Mouse (Mus musculus): Measurements from ENCODE around the gene Wdr61.

Wdr61 gene

DNA sequence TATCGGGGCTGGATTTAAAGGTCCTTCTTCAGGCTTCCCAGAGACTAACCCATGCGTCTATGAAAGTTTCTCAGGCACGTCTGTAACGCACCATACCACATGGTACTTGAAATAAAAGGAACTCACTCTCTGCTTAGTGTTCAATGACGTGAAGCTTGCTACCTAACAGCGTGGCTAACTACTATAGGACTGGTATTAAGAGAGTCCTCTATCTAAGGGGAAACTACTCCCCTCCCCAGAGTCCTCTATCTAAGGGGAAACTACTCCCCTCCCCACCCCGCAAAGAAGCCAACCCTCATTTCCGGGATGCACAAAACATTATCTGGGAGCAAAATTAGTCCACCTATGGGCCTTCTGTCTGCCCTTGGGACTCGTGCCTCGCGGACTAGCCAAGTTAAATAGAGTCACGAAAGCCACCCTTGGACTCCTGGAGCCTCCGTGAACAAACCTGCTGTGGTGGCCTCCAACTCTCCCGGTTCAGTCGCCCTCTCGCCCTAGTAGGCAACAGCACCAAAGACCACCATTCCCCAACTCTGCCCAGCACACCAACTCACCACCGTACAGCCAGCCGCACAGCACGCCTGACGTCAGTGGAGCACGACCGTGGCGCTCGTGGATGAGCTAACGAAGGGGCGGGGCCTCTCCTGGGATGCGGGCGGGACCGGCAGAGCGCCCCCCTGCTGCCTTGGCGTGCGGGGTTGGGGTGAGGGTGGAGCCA is at the start of gene Wdr61:
Gene Wdr61, minus strand, starts transcription at position 599 of the 718 bp plus-strand sequence.
- DNase-seq (ENCODE audit: low spot score in 2 of 2) = peak; percentile 97 to 98

DNA sequence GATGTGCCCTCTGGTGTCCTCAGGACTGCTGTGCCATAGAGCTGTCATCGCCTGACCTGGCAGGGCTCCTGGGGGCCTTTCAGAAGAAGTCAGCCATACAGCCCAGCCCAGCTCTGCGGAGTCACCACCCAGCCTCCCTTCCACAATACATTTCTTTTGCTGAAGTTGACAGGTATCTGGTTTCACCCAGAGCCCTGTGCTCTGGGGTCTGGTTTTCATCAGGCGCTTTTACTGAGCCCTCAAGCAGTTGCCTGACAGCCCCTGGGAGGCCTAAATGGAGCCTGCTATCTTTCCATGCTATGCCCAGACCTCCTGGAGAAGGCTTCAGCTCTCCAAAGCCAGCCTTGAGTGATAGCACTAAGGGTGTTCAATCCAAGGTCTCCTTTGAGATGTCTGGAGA is 49.7 kb upstream of the Wdr61 start:
- DNase-seq (ENCODE audit: low spot score in 2 of 2) = no peak

DNA sequence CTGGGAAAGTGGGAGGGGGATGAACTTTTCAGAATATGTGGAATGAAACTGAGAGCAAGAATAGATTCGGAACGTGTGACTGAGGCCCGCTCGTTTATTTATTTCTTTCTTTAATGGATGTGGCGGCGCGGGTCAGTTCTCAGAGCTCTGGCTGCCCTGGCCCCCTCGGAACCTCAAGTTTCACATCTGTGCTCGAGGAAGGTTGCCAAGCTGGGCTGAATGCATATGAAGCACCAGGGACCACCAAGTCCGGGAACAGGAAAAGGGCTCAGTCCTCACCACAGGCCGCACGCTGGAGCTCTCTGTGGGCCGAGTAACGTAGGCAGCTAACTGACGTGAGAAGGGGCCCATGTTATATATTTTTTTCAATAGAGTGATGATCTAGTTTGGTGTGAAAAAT is 48.2 kb upstream of the Wdr61 start:
- DNase-seq (ENCODE audit: low spot score in 2 of 2) = no peak

DNA sequence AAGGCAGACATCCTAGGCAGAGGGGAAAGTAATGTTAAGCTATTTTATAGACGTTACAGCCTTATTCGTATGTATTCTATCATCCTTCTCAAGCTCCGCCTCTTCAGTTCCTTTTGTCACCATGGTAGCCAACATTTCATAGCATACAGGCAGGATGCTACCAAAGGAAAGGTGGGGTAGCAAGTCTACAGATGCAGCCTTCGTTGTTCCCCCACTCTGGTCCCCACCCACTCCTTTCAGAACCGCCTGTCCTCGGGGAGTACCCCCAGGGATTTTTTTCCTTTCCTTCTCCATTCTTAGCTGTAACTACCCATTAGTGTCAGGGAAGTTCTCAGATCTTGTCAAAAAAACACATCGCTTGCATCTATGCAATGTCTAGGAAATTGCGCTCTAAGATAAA is 45.0 kb upstream of the Wdr61 start:
- no peak for DNase-seq (ENCODE audit: low spot score in 2 of 2)

DNA sequence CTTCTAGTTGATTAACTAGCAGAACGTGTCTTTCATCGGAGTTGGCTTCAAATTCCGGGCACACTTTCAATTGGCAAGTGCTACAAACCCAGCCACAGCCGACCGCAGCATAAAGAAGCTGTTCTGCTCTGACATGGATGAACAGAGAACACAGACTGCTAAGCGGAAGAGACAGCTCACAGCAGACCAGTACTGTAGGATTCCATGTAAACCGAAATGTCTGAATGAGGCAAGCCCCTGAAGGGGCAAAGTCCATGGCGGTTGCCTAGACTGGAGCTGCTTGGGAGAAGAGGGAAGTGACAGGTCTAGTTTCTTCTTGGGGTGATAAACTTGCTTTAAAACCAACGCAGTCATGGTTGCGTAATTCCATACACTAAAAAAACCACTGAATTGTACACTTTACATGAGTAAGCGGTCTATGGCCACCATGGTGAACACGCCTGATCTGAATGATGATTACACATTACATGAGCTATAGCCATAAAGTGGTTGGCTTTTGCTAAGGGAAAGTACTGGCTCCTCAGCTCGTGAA is 42.2 kb upstream of the Wdr61 start:
- DNase-seq (ENCODE audit: low spot score in 2 of 2) = no peak

DNA sequence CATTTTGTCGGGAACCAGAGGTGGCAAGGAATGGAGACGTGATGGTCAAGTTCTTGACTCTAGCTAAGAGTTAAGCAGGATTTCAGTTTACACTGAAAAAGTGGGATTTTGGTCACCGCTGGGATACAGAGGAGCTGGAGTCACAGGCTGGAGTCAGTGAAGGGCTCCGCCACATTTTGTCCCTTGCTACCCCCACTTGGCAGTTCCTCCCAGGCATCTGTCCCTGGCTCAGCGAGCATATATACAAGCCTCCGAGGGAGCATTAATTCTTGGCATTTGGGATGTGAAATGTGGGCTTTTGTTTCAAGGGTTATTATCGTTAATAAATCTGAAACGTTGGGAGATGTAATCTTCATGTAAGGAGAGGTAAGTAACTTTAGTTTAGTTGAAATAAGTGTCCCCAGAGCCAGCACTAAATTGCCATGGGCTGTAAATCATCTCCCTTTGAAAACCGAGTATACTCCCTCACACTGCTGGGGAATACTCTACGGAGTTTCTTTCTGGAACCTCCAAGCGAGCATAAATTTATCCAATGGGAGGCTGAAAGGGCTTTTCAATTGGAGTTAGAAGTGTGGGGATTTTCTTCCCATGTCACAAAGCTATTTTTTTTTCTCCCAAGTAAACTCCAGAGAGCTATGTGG is 35.9 kb upstream of the Wdr61 start:
- no peak for DNase-seq (ENCODE audit: low spot score in 2 of 2)

DNA sequence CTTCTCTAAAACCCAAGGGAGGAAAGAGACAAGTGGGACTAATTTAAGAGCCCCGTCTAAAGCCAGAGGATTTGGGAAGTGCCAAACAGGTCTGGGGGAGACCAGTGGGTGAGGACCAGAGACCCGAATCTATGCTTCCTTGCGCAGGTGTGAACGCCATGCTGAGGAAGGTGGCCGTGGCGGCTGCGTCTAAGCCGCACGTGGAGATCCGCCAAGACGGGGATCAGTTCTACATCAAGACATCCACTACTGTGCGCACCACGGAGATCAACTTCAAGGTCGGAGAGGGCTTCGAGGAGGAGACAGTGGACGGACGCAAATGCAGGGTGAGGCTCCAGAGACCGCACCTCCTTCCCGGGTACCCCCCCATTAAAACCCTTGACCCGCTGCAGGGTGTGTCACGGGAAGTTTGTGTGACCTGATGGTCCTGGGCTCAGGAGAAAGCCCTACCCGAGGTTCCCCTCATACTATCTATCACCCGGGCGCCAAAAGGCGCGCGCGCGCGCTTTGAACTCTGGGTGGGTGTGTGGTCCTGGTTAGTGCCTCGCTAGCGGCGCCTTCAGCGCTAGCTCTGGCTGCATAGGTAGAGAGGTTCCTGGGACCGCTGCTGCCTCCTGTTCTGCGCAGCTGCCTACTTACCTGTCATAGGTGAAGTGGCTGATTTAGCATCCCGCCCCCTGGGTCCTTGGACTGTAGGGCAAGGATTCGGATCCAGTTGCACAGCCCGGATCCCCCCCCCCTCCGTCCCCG is 31.2 kb upstream of the Wdr61 start:
- no peak for DNase-seq (ENCODE audit: low spot score in 2 of 2)

DNA sequence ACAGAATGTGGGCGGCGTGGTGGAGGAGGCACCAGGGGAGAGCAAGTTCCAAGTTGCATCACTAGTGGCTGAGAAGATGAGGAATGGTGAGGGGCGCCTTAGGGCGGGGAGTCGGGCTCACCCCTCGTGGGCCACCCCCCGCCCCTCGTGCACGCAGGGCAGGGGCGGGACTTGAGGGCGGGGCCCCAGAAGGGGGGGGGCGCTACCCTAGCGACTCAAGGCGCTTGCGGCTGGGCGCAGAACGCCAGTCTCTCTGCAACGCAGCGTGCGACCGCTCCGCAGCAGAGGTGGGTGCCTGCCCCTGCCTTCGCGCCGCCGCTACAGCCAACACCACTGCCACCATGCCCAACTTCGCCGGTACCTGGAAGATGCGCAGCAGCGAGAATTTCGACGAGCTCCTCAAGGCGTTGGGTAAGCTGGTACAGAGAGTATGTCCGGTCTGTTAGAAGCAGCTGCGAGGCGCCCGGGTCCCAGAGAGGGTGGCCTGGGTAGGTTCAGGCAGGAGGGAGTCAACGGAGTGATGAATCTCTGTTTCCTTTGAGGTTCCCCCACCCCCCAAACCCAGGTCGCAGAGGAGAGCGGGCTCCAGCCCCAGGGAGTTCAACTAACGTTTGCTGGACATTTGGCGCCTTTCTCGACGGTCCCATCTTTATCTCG is 30.4 kb upstream of the Wdr61 start, which contains the start of gene Crabp1:
Gene Crabp1, plus strand, starts transcription at position 188 of the 657 bp plus-strand sequence.
- DNase-seq (ENCODE audit: low spot score in 2 of 2) = peak; percentile 5

DNA sequence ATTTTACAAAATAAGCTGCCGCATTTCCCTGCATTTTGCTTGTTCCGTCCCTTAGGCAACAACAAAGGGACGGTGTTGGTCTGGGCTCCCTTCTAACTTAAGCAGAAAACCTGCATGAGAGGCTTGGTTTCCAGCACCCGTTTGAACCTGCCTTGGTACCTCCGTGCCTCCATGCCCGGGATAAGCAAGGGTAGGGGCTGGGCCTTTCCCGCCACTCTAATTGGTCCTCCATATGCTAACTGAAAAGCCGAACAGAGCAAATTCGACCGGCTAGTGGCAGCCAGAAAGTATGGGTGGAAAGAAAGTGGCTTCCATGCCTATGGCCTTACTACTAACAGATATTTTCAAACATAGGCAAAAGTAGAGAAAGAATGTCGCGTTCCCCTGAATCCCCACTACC is 29.8 kb upstream of the Wdr61 start:
- no peak for DNase-seq (ENCODE audit: low spot score in 2 of 2)

DNA sequence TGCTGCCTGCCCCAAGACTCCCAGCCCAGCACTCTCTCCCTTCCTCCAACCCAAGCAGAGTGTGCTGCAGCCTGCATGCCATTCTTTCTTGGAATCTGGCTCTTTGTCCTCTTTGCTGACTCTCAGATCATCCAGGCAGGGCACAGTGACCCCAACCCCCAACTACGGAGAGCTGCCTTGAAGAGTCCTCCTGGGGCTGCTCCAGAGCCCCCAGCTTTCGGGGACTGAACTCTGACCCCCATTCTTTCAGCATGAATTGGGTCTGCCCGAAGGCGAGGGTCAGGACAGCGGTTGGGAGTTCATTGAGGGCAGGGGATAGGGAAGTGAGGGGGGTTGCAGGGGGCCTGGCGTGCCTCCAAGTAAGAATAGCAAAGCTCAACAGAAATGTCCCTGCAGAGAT is 25.3 kb upstream of the Wdr61 start:
- DNase-seq (ENCODE audit: low spot score in 2 of 2) = no peak

DNA sequence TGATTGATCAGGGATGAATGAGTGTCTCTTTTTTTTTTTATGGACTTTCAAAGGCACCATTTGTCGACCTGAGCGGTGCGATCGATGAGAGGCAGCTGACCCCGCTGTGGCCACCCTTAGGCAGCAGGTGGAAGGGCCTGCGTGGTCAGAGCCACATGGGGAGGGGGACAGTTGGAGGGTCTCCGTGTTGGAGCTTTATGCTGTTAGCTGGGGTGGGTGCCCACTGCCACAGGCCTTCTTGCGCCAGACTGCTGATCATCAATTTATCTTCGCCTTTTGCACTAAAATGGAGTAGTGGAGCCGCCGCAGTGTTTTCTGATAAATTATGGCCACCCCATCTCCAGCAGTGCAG is 18.6 kb upstream of the Wdr61 start:
- no peak for DNase-seq (ENCODE audit: low spot score in 2 of 2)

DNA sequence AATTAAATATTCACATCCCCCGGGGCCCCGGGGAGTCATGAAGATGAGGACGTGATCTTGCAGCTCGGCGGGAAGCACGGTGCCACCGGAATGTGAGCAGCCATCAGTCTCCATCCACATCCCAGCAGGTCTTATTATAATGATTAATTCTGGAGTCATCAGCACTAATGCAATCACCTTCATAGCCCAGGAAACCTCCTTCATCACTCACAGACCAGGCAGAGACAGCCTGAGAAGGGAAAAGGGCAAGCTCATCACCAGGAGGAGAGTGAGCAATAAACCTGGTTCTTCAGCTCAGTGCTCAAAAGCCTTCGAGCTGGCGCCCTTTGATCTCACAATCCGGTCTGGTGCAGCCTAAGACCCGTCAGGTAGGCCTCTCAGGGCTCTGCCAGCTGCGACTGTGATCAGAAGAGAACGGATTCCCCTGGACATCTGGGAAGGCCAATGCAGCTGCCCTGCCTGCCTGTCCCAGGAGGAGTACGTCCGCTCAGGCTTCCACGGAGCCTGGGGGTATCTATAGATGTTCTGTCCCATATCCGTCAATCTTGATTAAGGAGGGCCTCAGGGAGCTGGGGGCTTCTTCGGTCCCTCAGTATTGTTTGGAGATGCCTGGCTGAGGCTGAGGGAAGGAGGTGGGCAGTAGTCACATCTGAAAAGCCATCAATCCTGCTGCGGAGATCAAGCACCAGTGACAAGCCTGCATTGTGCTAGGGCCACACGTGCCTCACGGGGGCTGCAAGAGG is 18.1 kb upstream of the Wdr61 start:
- DNase-seq (ENCODE audit: low spot score in 2 of 2) = no peak

DNA sequence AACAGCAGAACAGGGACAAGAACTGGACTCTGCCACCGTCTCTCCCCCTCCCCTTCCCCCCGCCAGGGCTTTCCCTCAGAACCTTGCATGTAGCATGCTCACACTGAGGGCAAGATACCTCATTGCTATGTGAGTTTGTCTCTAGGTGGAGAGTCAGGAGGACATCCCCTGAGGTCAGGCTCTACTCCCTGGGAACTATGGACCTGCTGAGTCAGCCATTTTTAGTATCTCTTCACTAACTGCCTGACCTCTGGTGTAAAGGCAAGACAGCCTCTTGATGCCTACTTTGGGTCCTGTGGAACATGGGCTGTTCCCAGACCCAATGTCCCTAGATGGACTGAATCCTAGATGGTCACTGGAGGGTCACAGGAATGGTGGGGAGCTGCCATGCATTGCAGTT is 17.4 kb upstream of the Wdr61 start:
- no peak for DNase-seq (ENCODE audit: low spot score in 2 of 2)

DNA sequence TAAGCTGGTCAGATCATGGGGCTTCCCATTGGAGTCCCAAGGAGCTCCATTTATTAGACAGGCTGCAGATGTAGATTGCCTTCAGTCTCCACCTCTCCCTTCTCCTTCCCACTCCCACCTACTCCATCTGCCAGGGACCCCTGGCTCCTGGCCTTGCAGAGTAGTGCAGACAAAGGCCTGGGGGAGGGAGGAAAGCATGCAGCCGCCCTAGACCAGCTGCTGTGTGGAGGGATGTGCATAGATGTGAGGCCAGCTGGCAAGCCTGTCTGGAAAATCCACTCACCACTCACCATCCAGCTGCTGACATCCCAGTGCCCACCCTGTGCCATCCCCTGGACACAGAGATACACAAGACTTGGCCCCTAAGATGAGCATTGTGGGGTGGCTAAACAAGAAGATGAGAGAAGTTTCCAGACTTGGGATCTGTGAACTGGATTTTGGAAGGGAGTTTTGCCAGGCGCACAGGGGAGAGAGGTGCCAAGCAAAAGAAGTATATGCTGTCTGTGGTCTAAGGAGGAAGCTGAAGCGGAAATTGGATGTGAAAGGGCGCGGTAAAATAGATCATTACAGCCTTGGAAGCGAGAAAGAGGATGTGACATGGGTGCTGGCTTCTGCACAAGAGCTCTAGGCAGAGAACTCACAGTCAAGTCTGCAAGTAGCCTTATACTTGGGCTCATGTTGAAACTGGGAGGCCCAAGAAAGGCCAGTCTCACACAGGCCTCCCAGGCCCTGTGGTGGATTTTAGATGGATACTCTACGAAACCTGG is 16.1 kb upstream of the Wdr61 start:
- DNase-seq (ENCODE audit: low spot score in 2 of 2) = no peak

DNA sequence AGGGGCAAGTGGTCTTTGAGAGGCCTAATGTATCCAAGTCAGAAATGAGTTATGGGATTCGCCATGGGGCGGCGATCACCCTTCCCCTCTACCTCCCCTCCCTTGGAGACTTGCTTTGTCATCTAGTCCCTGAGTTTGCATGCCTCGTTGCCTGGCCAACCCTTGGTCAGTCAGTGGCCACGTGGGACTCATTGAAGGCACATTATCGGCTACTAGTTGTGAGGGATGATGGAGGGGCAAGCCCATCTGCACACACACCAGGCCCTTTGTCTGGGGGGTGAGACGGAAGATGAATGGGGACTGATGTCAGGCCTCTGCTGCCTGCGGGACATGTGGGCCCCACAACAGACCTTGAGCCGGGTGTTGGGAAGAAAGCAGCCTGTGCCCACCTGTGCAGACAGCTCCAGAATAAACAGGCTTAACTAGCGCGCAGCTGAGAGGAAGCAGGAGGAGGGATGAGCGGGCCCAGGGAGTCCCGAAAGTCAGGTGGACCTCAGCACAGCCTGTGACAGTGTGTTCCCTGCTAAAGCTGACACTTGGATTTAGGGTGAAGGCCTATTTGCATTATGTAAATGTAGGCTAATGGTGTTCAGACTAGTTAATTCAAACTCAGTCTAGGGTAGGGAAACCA is 11.5 kb upstream of the Wdr61 start:
- DNase-seq (ENCODE audit: low spot score in 2 of 2) = no peak

DNA sequence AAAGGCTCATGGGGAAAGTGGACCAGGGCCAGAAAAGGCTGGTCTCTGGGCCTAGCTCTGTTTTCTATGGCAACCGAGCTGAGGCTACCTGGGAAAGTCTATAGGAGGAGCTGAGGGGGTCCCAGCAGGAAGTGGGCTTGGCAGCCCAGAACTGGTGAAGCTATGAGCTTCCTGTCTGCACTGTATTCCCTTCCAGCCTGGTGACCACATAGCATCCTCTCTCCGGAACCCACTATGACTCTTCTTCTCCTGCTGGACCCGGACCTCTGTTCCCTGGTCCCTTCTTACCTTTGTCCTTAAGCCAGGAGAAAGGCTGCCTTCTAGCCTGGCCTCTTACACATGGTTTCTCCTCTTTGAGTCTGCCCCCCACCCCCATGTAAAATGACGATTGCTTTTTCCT is 9.6 kb upstream of the Wdr61 start:
- no peak for DNase-seq (ENCODE audit: low spot score in 2 of 2)

DNA sequence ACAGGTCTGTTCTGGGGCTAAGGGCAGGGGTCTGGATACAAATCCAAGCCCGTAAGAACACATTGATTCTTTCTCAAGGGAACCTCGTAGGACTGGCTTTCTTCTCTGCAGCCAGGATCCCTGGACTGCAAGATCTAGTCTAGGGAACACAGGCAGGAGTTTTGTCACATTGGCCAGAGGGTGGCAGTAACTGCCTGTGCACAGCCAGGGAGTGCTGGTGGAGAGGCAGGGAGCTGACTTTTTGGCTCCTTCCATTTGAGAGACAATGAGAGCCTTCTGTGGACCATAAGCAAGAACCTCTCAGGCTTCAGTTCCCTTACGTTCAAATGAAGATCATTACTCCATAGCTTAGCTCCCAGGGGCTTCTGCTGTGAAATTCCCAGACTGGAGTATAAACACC is 4.1 kb upstream of the Wdr61 start:
- DNase-seq (ENCODE audit: low spot score in 2 of 2) = peak; percentile 50 to 64

DNA sequence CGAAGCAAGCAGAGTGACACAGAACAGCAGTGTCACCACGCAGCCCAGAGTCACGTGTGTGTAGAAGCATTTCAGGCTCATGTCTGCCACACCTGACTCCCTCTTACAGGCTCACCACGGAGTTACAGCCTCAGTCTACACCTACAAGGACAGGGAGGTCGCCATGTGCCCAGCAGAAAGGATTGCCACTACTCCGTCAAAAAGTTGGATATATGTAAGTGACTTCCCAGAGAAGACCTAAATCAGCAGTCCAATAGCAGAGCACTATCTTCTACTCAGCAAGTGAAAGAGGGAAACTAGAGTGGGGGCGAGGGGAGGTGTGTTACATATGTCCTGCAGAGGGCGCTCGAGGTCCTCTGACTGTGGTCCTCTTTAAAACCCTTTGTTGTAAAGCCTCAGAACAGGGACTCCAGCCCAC is 2.0 kb upstream of the Wdr61 start:
- peak; percentile 20 to 26 for DNase-seq (ENCODE audit: low spot score in 2 of 2)

DNA sequence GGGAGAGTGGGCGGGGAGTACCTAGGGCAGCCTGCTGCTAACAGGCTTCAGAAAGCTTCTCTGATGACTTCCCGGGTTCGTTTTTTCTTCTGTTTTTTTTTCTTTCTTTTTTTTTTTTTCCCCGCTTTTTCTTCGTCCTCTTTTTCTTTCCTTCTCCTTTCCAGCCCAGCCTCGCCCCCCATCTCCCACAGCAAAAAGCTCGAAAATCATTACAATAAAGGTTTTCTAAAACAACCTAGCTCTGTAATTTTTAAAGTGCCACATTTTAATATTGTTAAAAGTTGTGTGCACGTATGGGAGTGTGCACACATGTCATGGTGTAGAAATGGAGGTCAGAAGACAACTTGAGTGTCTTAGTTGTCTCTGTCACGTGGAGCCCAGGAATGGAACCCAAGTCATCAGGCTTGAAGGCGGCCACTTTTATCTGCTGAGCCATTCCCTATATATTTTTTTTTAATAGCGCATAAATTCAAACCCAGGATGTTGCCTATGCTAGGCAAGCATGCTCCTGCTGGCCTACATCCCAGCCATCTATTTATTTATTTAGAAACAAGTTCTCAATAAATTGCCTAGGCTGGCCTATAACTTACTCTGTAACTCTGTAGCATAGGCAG is 427 bp upstream of the Wdr61 start:
- DNase-seq (ENCODE audit: low spot score in 2 of 2) = no peak

DNA sequence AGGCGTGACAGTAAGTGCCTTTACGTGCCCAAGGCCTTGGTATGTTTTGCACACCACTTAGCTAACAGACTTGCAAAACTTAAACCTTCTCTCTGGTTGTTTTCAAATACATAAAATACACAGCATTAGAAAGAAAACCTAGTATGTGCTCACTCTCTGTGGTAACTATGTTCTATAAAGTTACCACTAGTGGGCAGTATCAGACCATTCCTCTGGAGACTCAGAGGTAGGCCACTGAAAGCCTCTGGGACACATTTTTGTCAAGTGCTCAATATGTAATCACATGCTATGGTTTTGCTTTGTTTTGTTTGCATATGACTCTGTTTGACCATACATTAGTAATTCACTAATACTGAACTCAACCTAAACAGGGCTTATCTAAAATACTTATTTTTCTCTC is 2.2 kb downstream of the Wdr61 start:
- DNase-seq (ENCODE audit: low spot score in 2 of 2) = no peak
